Mouse (Mus musculus) hindbrain, embryonic 15.5 days (tissue): ENCODE results near the gene Pcca. TPM values are rescaled to one million over a fixed set of nuclear protein-coding genes. Genes with fewer than 3 reads are reported as not detected.

Experiments
- ATAC-seq: fragments of 200-750 bp; cut with Nextera tagmentation; 2 replicates; pipeline ENCODE4 v1.8.0; 2017; ENCODE audit warnings: low read depth, moderate number of reproducible peaks, moderate TSS enrichment; ENCODE audit not compliant: low FRiP score
- H3K27ac ChIP-seq: fragments of 300-500 bp; sonication (generic); replicated peaks from 2 replicates; pipeline ENCODE4 v1.5.1; 2015; ENCODE audit warnings: mild to moderate bottlenecking, inconsistent platforms
- H3K27me3 ChIP-seq: fragments of 300-500 bp; sonication (generic); 2 replicates; pipeline ENCODE4 v1.6.1; 2015; ENCODE audit warnings: control low read depth, inconsistent platforms
- H3K36me3 ChIP-seq: fragments of 300-500 bp; sonication (generic); 2 replicates; pipeline ENCODE4 v1.6.1; 2015; ENCODE audit warnings: control low read depth, inconsistent platforms
- H3K4me1 ChIP-seq: fragments of 300-500 bp; sonication (generic); replicated peaks from 2 replicates; pipeline ENCODE4 v1.6.1; 2015; ENCODE audit warnings: control low read depth, inconsistent platforms
- H3K4me2 ChIP-seq: fragments of 300-500 bp; sonication (generic); 2 replicates; pipeline ENCODE4 v1.6.1; 2015; ENCODE audit warnings: moderate library complexity, mild to moderate bottlenecking, inconsistent platforms
- H3K4me3 ChIP-seq: fragments of 300-500 bp; sonication (generic); 2 replicates; pipeline ENCODE4 v1.5.1; 2015; ENCODE audit warnings: mild to moderate bottlenecking, inconsistent platforms
- H3K9ac ChIP-seq: fragments of 300-500 bp; sonication (generic); 2 replicates; pipeline ENCODE4 v1.6.1; 2015; ENCODE audit warnings: inconsistent platforms
- H3K9me3 ChIP-seq: fragments of 300-500 bp; sonication (generic); 2 replicates; pipeline ENCODE4 v1.6.1; 2016; ENCODE audit warnings: control low read depth, inconsistent platforms
- WGBS: fragments of 180-500 bp; shearing (Covaris S2); methylation state at CpG from one replicate; pipeline ENCODE4 v1.1.7; 2015; 5-methylcytosine and 5-hydroxymethylcytosine counted together
- polyA plus RNA-seq: library from polyadenylated mRNA; unstranded; fragments of >200 nt; fragmentation: Nextera tagmentation; extraction: Ambion mirVana; gene quantifications from 2 replicates; pipeline ENCODE4 v1.2.1, GENCODE M21; 2015

Gene Pcca
- polyA plus RNA-seq, 1 experiment from 2014 or later, result 29.0 TPM

GRCm38 (mm10) chr14:122871841-122872580, 337.9 kb downstream of the Pcca start:
- H3K27ac ChIP-seq, result no peak overlapping the region
- no peaks in the 10 kb centered on the region for H3K9me3 ChIP-seq
- 33% methylated on average over 4 of the region's 4 CpGs for WGBS
- peaks cover 21% of the 10 kb centered on the region; the same call in 1 of the 2 replicates for H3K4me1 ChIP-seq
- H3K27me3 ChIP-seq, result no peaks in the 10 kb centered on the region
- ATAC-seq, result no peak
- no peak overlapping the region for H3K4me2 ChIP-seq
- H3K36me3 ChIP-seq, result no peaks in the 10 kb centered on the region
- H3K4me3 ChIP-seq, result no peak overlapping the region
- no peak overlapping the region for H3K9ac ChIP-seq

GRCm38 (mm10) chr14:122872612-122873011, 338.5 kb downstream of the Pcca start:
- no peak overlapping the region for H3K4me2 ChIP-seq
- no peaks in the 10 kb centered on the region for H3K27me3 ChIP-seq
- no peaks in the 10 kb centered on the region for H3K9me3 ChIP-seq
- 80% methylated on average over 6 of the region's 6 CpGs for WGBS
- H3K4me3 ChIP-seq, result no peak overlapping the region
- ATAC-seq, result no peak
- H3K9ac ChIP-seq, result no peak overlapping the region
- H3K36me3 ChIP-seq, result no peaks in the 10 kb centered on the region
- peaks cover 21% of the 10 kb centered on the region; the same call in 1 of the 2 replicates for H3K4me1 ChIP-seq
- no peak overlapping the region for H3K27ac ChIP-seq

- H3K36me3 ChIP-seq, result no peaks in the 10 kb centered on the region
- 58% methylated on average over 8 of the region's 8 CpGs for WGBS
- H3K27me3 ChIP-seq, result no peaks in the 10 kb centered on the region
- no peaks in the 10 kb centered on the region for H3K9me3 ChIP-seq
- H3K4me2 ChIP-seq, result no peak overlapping the region
- H3K4me3 ChIP-seq, result no peak overlapping the region
- H3K9ac ChIP-seq, result 0 out of 2 replicates have a peak overlapping the region, but pooled peaks have one; percentile 29
- H3K4me1 ChIP-seq, result peaks cover 21% of the 10 kb centered on the region; the same call in 1 of the 2 replicates
- ATAC-seq, result no peak
- H3K27ac ChIP-seq, result peak overlapping the region; percentile 72; the same call in 1 of the 2 replicates
These were observed 340.9 kb downstream of the Pcca start for GRCm38 (mm10) chr14:122875056-122875455.

GRCm38 (mm10) chr14:122875636-122876035, 341.5 kb downstream of the Pcca start:
- H3K36me3 ChIP-seq, result no peaks in the 10 kb centered on the region
- no peaks in the 10 kb centered on the region for H3K27me3 ChIP-seq
- H3K9me3 ChIP-seq, result no peaks in the 10 kb centered on the region
- ATAC-seq, result no peak
- H3K27ac ChIP-seq, result peak overlapping the region; percentile 72
- peaks cover 21% of the 10 kb centered on the region; the same call in 1 of the 2 replicates for H3K4me1 ChIP-seq
- H3K9ac ChIP-seq, result 0 out of 2 replicates have a peak overlapping the region, but pooled peaks have one; percentile 29
- 40% methylated on average over 6 of the region's 6 CpGs for WGBS
- no peak overlapping the region for H3K4me2 ChIP-seq
- no peak overlapping the region for H3K4me3 ChIP-seq

- no peak overlapping the region for H3K9ac ChIP-seq
- peak; percentile 96 for ATAC-seq
- WGBS, result 1% methylated on average over 6 of the region's 6 CpGs
- peaks cover 21% of the 10 kb centered on the region; the same call in 1 of the 2 replicates for H3K4me1 ChIP-seq
- no peak overlapping the region for H3K4me2 ChIP-seq
- H3K9me3 ChIP-seq, result no peaks in the 10 kb centered on the region
- H3K27me3 ChIP-seq, result no peaks in the 10 kb centered on the region
- no peak overlapping the region; the same call in 1 of the 2 replicates for H3K27ac ChIP-seq
- no peak overlapping the region for H3K4me3 ChIP-seq
- H3K36me3 ChIP-seq, result no peaks in the 10 kb centered on the region
These were observed 342.0 kb downstream of the Pcca start for GRCm38 (mm10) chr14:122876163-122876562.

- Histone ChIP-seq H3K4me2 (no peak overlapping the region), H3K9ac (no peak overlapping the region)
These were observed 342.6 kb downstream of the Pcca start for GRCm38 (mm10) chr14:122876723-122877122.

GRCm38 (mm10) chr14:122877787-122878186, 343.7 kb downstream of the Pcca start:
- ATAC-seq, result no peak
- Histone ChIP-seq H3K36me3 (no peaks in the 10 kb centered on the region), H3K9ac (no peak overlapping the region), H3K27ac (no peak overlapping the region), H3K4me2 (no peak overlapping the region), H3K4me3 (no peak overlapping the region), H3K9me3 (no peaks in the 10 kb centered on the region), H3K27me3 (no peaks in the 10 kb centered on the region), H3K4me1 (peaks cover 24% of the 10 kb centered on the region)
- WGBS, result 79% methylated on average over 3 of the region's 3 CpGs

More at GRCm38 (mm10) chr14:122876723-122877122, 342.6 kb downstream of the Pcca start:
- peaks cover 24% of the 10 kb centered on the region for H3K4me1 ChIP-seq
- H3K27me3 ChIP-seq, result no peaks in the 10 kb centered on the region
- WGBS, result 60% methylated on average over 7 of the region's 7 CpGs
- no peaks in the 10 kb centered on the region for H3K36me3 ChIP-seq
- H3K9me3 ChIP-seq, result no peaks in the 10 kb centered on the region
- ATAC-seq, result peak; percentile 23; the same call in 1 of the 2 replicates
- H3K27ac ChIP-seq, result no peak overlapping the region; the same call in 1 of the 2 replicates
- no peak overlapping the region for H3K4me3 ChIP-seq

GRCm38 (mm10) chr14:122880291-122880690, 346.2 kb downstream of the Pcca start:
- Histone ChIP-seq H3K4me1 (peaks cover 45% of the 10 kb centered on the region), H3K27me3 (no peaks in the 10 kb centered on the region), H3K4me3 (no peak overlapping the region), H3K4me2 (no peak overlapping the region), H3K36me3 (no peaks in the 10 kb centered on the region), H3K9me3 (no peaks in the 10 kb centered on the region), H3K9ac (no peak overlapping the region), H3K27ac (no peak overlapping the region)
- 66% methylated on average over 7 of the region's 7 CpGs for WGBS
- no peak for ATAC-seq

- H3K27ac ChIP-seq, result peak overlapping the region; percentile 39
- no peaks in the 10 kb centered on the region for H3K27me3 ChIP-seq
- H3K4me1 ChIP-seq, result peaks cover 43% of the 10 kb centered on the region
- no peaks in the 10 kb centered on the region for H3K9me3 ChIP-seq
- ATAC-seq, result no peak
- H3K9ac ChIP-seq, result no peak overlapping the region
- no peaks in the 10 kb centered on the region for H3K36me3 ChIP-seq
- H3K4me2 ChIP-seq, result no peak overlapping the region
- no peak overlapping the region for H3K4me3 ChIP-seq
- 53% methylated on average over 2 of the region's 2 CpGs for WGBS
These were observed 347.6 kb downstream of the Pcca start for GRCm38 (mm10) chr14:122881699-122882098.

- no peak overlapping the region for H3K9ac ChIP-seq
- H3K9me3 ChIP-seq, result no peaks in the 10 kb centered on the region
- peak overlapping the region; percentile 39 for H3K27ac ChIP-seq
- peak; percentile 40 for ATAC-seq
- H3K4me2 ChIP-seq, result no peak overlapping the region
- 35% methylated on average over 9 of the region's 9 CpGs for WGBS
- H3K4me3 ChIP-seq, result no peak overlapping the region
- peaks cover 43% of the 10 kb centered on the region for H3K4me1 ChIP-seq
- no peaks in the 10 kb centered on the region for H3K36me3 ChIP-seq
- no peaks in the 10 kb centered on the region for H3K27me3 ChIP-seq
These were observed 348.1 kb downstream of the Pcca start for GRCm38 (mm10) chr14:122882201-122882639.

GRCm38 (mm10) chr14:122882795-122883409, 348.8 kb downstream of the Pcca start:
- no peaks in the 10 kb centered on the region for H3K9me3 ChIP-seq
- no peak overlapping the region for H3K4me3 ChIP-seq
- ATAC-seq, result peak; percentile 25; the same call in 1 of the 2 replicates
- no peak overlapping the region for H3K4me2 ChIP-seq
- H3K27ac ChIP-seq, result peak overlapping the region; percentile 39
- H3K9ac ChIP-seq, result no peak overlapping the region
- H3K4me1 ChIP-seq, result peaks cover 43% of the 10 kb centered on the region
- no peaks in the 10 kb centered on the region for H3K27me3 ChIP-seq
- no peaks in the 10 kb centered on the region for H3K36me3 ChIP-seq
- WGBS, result 39% methylated on average over 7 of the region's 7 CpGs

- no peaks in the 10 kb centered on the region for H3K9me3 ChIP-seq
- H3K27ac ChIP-seq, result peak overlapping the region; percentile 39
- no peaks in the 10 kb centered on the region for H3K27me3 ChIP-seq
- no peak overlapping the region for H3K4me3 ChIP-seq
- peaks cover 43% of the 10 kb centered on the region for H3K4me1 ChIP-seq
- no peak overlapping the region for H3K4me2 ChIP-seq
- WGBS, result 37% methylated on average over 4 of the region's 4 CpGs
- H3K9ac ChIP-seq, result no peak overlapping the region
- ATAC-seq, result no peak
- H3K36me3 ChIP-seq, result no peaks in the 10 kb centered on the region
These were observed 349.3 kb downstream of the Pcca start for GRCm38 (mm10) chr14:122883410-122883806.
